Mouse (Mus musculus) embryonic facial prominence, embryonic 11.5 days (tissue): ENCODE measurements at regions not wholly inside any gene's neighbourhood (a gene's known extent, or its start where the extent isn't known, plus 50 kb on each side); places are given as distances from the start of the nearest gene placed in this dataset.

Source experiments
- ATAC-seq: fragments of 200-750 bp; cut with Nextera tagmentation; replicated peaks from 2 replicates; pipeline ENCODE4 v1.8.0; 2017; ENCODE audit warnings: low read depth; ENCODE audit not compliant: insufficient number of reproducible peaks, low FRiP score, low TSS enrichment
- DNase-seq: peaks from one replicate; pipeline ENCODE4 v3.0.0-alpha.2; 2015; ENCODE audit warnings: low spot score
- H3K27ac ChIP-seq: fragments of 300-500 bp; sonication (generic); replicated peaks from 2 replicates; pipeline ENCODE4 v1.5.1; 2014; ENCODE audit warnings: mild to moderate bottlenecking, low read depth, low read length, control low read depth
- H3K27me3 ChIP-seq: fragments of 300-500 bp; sonication (generic); 2 replicates; pipeline ENCODE4 v1.6.1; 2014; ENCODE audit warnings: mild to moderate bottlenecking, low read length, moderate library complexity, mixed read lengths; ENCODE audit not compliant: control insufficient read depth, insufficient read depth
- H3K36me3 ChIP-seq: fragments of 300-500 bp; sonication (generic); replicated peaks from 2 replicates; pipeline ENCODE4 v1.6.1; 2014; ENCODE audit warnings: low read depth, mild to moderate bottlenecking, low read length, moderate library complexity, mixed read lengths; ENCODE audit not compliant: control insufficient read depth, insufficient read depth
- H3K4me1 ChIP-seq: fragments of 300-500 bp; sonication (generic); 2 replicates; pipeline ENCODE4 v1.6.1; 2014; ENCODE audit warnings: low read length, mixed read lengths; ENCODE audit not compliant: control insufficient read depth, insufficient read depth
- H3K4me2 ChIP-seq: fragments of 300-500 bp; sonication (generic); 2 replicates; pipeline ENCODE4 v1.6.1; 2014; ENCODE audit warnings: low read depth, mild to moderate bottlenecking, control low read depth, low read length, moderate library complexity
- H3K4me3 ChIP-seq: fragments of 300-500 bp; sonication (generic); 2 replicates; pipeline ENCODE4 v1.5.1; 2014; ENCODE audit warnings: low read depth, low read length, control low read depth
- H3K9ac ChIP-seq: fragments of 300-500 bp; sonication (generic); replicated peaks from 2 replicates; pipeline ENCODE4 v1.6.1; 2014; ENCODE audit warnings: mild to moderate bottlenecking, control low read depth, low read length
- H3K9me3 ChIP-seq: fragments of 300-500 bp; sonication (generic); replicated peaks from 2 replicates; pipeline ENCODE4 v1.6.1; 2016; ENCODE audit warnings: mild to moderate bottlenecking, low read length, inconsistent platforms, mixed read lengths; ENCODE audit not compliant: control insufficient read depth
- WGBS: fragments of 180-500 bp; shearing (Covaris S2); extraction: QIAGEN DNeasy Blood & Tissue Kit; methylation state at CpG from one replicate; pipeline ENCODE4 v1.1.7; 2014; 5-methylcytosine and 5-hydroxymethylcytosine counted together

DNA sequence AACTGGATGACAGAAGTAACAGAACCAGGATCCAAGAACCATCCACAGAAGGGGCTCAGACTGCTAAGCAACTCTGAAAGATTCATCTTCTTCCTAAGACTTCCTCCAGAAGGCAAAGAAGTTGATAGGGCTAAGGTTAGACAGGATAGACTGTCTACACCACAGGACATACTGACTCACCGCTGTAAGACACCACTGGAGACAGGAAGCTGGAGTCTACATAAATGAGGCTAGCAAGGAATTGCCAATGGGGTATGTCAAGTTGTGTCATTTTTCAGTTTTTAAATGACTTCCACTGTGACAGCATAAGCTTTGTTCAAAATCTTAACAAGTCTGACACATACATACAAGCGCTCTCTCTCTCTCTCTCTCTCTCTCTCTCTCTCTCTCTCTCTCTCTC, 645.4 kb upstream of the Gm10131 start:
- Histone ChIP-seq H3K27ac (no peak overlapping the region), H3K36me3 (no peaks in the 10 kb centered on the region), H3K9me3 (no peaks in the 10 kb centered on the region), H3K4me1 (no peaks in the 10 kb centered on the region), H3K4me2 (no peak overlapping the region), H3K9ac (no peak overlapping the region), H3K27me3 (no peaks in the 10 kb centered on the region), H3K4me3 (no peak overlapping the region)
- WGBS: 98% methylated on average over 2 of the region's 2 CpGs
- no peak for ATAC-seq
- DNase-seq: no peak

DNA sequence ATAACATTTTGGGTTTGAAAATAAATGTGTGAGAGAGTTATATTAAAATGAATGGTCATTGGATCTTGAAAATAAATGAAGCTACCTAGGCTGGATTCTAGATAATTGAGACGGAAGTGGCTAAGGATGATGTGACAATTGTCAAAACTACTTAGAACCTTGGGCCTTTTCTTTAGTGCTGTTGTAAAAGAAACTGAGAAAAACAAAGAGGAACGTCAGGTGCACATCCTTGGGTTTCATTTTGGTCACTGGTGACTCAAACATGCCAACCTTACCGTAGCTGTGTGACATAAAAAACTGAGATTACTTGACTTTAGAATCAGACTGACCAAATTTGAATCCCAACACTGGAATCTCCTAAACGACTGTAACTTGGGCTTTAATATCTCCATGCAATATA, 644.6 kb upstream of the Gm10131 start:
- H3K9me3 ChIP-seq: no peaks in the 10 kb centered on the region
- H3K9ac ChIP-seq: no peak overlapping the region
- H3K36me3 ChIP-seq: no peaks in the 10 kb centered on the region
- H3K4me1 ChIP-seq: no peaks in the 10 kb centered on the region
- no peak overlapping the region for H3K4me2 ChIP-seq
- ATAC-seq (no peak), DNase-seq (no peak)
- 88% methylated on average over 4 of the region's 4 CpGs for WGBS
- no peak overlapping the region for H3K4me3 ChIP-seq
- H3K27me3 ChIP-seq: no peaks in the 10 kb centered on the region
- no peak overlapping the region for H3K27ac ChIP-seq

DNA sequence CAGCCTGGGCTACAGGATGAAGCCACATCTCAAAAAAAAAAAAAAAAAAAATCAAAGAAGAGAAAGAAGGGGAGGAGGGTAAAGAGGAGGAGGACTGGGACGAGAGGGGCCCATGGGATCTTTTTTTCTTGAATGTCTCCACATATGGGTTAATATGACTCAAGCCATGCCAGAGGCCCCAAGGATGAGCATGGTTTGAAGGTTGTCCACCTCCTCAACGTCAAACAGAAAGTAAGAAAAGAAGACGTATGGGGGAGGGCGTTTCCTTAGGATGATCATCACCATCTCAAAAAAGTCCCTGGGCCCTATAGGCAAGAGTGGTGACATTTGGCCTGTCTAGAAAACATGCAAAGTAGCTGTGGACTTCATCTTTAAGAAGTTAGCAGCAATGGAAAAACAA, 643.9 kb upstream of the Gm10131 start:
- WGBS: 80% methylated on average over 4 of the region's 4 CpGs

DNA sequence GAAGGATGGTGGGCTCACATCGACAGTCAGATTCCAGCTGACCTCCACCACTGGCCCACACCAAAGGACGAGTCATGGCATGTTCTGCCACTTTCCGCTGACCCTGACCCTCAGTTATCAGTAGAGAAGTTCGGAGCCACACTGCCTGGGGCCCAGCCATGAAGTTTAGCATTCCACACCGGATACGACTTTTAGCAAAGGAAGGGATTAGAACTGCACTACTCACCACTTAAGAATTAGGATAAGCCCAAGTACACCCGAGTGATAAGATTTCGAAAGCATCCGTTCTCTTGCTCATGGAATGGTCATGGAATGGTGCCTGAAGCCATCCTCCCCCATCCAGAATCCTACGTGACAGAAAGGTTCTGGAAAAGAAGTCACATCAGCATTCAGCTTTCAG, 641.5 kb upstream of the Gm10131 start:
- no peaks in the 10 kb centered on the region for H3K36me3 ChIP-seq
- no peak overlapping the region for H3K4me3 ChIP-seq
- no peaks in the 10 kb centered on the region for H3K4me1 ChIP-seq
- no peak for ATAC-seq
- no peak for DNase-seq
- no peak overlapping the region for H3K27ac ChIP-seq
- no peak overlapping the region for H3K9ac ChIP-seq
- no peaks in the 10 kb centered on the region for H3K9me3 ChIP-seq
- no peak overlapping the region for H3K4me2 ChIP-seq
- WGBS: 63% methylated on average over 10 of the region's 10 CpGs
- H3K27me3 ChIP-seq: no peaks in the 10 kb centered on the region

More for the DNA sequence above, 643.9 kb upstream of the Gm10131 start:
- Histone ChIP-seq H3K4me1 (no peaks in the 10 kb centered on the region), H3K4me3 (no peak overlapping the region), H3K4me2 (no peak overlapping the region), H3K9ac (no peak overlapping the region), H3K9me3 (no peaks in the 10 kb centered on the region), H3K27ac (no peak overlapping the region), H3K36me3 (no peaks in the 10 kb centered on the region), H3K27me3 (no peaks in the 10 kb centered on the region)
- no peak for DNase-seq
- ATAC-seq: no peak

DNA sequence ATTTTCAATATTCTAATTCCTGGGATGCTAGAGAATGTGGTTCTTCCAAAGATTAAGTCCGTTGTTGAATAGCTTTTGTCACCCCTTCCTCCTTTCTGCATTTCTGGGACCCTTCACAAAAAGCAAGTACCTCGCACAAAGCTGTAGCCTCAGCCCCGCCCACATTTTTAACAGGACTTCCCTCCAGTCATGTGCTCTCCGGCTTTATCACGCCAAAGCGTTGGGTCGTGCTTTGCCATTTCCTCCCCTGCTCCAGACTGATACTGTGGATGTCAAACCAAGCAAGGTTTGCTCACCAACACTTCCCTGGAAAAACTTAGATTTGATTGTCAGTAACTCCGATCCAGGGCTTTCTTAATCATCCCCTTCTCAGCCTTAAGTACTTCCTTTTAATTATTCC, 637.0 kb upstream of the Gm10131 start:
- DNase-seq (no peak), ATAC-seq (no peak)
- no peak overlapping the region for H3K4me2 ChIP-seq
- no peak overlapping the region for H3K9ac ChIP-seq
- no peaks in the 10 kb centered on the region for H3K4me1 ChIP-seq
- H3K4me3 ChIP-seq: no peak overlapping the region
- H3K27me3 ChIP-seq: no peaks in the 10 kb centered on the region
- 66% methylated on average over 8 of the region's 8 CpGs for WGBS
- no peaks in the 10 kb centered on the region for H3K9me3 ChIP-seq
- H3K27ac ChIP-seq: no peak overlapping the region
- no peaks in the 10 kb centered on the region for H3K36me3 ChIP-seq

DNA sequence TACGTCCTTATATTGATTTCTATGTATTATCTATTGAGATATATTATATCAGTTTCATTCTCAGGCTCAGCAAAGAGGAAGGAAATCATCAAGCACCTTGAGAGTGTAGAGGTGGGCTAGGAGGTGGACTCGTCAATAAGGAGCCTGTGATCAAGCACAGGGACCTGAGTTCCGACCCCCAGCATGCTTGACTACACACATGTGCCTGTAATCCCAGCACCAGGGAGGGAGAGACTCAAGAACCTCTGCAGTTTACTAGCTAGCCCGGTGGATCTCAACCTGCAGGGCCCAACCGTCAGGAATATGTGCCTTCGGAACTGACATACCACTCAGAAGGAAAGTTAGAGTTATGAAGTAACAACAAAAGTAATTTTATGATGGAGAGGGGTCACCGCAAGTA, 634.2 kb upstream of the Gm10131 start:
- Histone ChIP-seq H3K27ac (no peak overlapping the region), H3K4me1 (no peaks in the 10 kb centered on the region), H3K9me3 (no peaks in the 10 kb centered on the region), H3K4me2 (no peak overlapping the region), H3K4me3 (no peak overlapping the region), H3K27me3 (no peaks in the 10 kb centered on the region), H3K36me3 (no peaks in the 10 kb centered on the region), H3K9ac (no peak overlapping the region)
- ATAC-seq: no peak
- no peak for DNase-seq
- WGBS: 93% methylated on average over 7 of the region's 7 CpGs

DNA sequence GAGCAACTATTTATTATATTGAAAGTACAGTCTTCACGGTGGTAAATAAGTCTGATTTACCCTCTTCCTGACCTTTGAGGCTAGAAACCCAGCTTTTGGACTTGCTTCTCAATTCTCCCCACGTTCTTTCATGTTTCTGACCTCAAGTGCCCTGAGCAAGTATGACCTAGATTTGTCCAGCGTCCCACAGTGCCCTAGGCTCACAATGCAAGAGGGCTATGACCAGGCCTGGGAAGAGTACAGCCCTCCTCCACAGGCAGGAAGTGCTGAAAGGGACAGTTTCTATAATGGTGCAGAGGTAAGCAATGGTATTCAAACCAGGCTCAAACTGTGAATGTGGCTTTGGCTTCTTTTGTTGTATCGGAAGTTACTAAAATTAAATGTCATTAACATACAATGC, 633.1 kb upstream of the Gm10131 start:
- H3K36me3 ChIP-seq: no peaks in the 10 kb centered on the region
- 65% methylated on average over 4 of the region's 4 CpGs for WGBS
- H3K27ac ChIP-seq: no peak overlapping the region
- H3K9ac ChIP-seq: no peak overlapping the region
- no peaks in the 10 kb centered on the region for H3K27me3 ChIP-seq
- ATAC-seq: no peak
- H3K4me2 ChIP-seq: no peak overlapping the region
- no peak overlapping the region for H3K4me3 ChIP-seq
- no peaks in the 10 kb centered on the region for H3K4me1 ChIP-seq
- no peaks in the 10 kb centered on the region for H3K9me3 ChIP-seq
- DNase-seq: no peak

DNA sequence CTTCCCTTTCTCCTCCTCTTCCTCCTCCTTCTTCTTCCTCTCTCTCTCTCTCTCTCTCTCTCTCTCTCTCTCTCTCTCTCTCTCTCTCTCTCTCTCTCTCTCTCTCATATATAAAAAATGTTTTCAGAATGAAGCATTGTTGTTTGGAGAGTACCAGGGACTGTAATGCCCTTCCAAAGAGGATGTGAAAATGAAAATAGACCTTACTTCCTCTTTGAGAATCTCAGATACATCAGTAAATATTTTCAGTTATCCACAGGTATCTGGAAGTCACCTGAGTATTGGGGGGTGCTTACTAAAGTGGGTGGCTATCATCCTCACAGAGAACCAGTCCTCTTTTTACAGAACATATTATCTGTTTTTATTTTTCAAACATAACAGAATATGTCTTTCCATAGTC, 632.6 kb upstream of the Gm10131 start:
- Histone ChIP-seq H3K27me3 (no peaks in the 10 kb centered on the region), H3K9me3 (no peaks in the 10 kb centered on the region), H3K9ac (no peak overlapping the region), H3K4me2 (no peak overlapping the region), H3K36me3 (no peaks in the 10 kb centered on the region), H3K27ac (no peak overlapping the region), H3K4me1 (no peaks in the 10 kb centered on the region), H3K4me3 (no peak overlapping the region)
- DNase-seq (no peak), ATAC-seq (no peak)

DNA sequence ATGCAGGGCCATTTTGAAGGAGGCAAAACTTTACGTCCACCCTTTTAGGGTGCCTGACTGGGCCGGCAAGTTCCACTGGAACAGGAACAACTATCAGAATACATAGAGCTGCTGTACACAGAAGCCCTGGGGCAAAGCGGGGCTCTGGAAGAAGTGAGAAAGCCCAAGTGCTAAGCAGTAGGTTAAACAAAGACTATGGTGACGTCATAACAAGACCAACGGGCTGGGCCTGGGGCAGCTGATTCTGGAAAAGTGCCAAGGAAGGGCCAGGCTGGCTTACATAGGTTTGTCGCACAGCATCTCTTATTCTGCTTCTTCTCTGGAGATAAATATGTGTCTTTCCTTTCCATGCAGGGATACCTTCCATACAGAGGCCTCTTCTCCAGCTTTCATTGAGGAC, 631.6 kb upstream of the Gm10131 start:
- 66% methylated on average over 6 of the region's 6 CpGs for WGBS

More for the DNA sequence above, 631.6 kb upstream of the Gm10131 start:
- H3K36me3 ChIP-seq: no peaks in the 10 kb centered on the region
- no peaks in the 10 kb centered on the region for H3K4me1 ChIP-seq
- H3K9me3 ChIP-seq: no peaks in the 10 kb centered on the region
- no peaks in the 10 kb centered on the region for H3K27me3 ChIP-seq
- DNase-seq: no peak
- no peak overlapping the region for H3K27ac ChIP-seq
- H3K4me2 ChIP-seq: no peak overlapping the region
- no peak overlapping the region for H3K9ac ChIP-seq
- no peak for ATAC-seq
- H3K4me3 ChIP-seq: no peak overlapping the region
